Mouse (Mus musculus) liver, embryonic 14.5 days (tissue): ENCODE results near the gene Zc3h14.

Source experiments
- CTCF ChIP-seq: IDR thresholded peaks from 2 replicates; pipeline ENCODE4 v1.5.1; 2016; ENCODE audit warnings: antibody characterized with exemption, low read depth, control low read depth
- EP300 ChIP-seq: IDR thresholded peaks from 2 replicates; pipeline ENCODE4 v1.6.1; 2016; ENCODE audit warnings: antibody characterized with exemption, low read depth

DNA sequence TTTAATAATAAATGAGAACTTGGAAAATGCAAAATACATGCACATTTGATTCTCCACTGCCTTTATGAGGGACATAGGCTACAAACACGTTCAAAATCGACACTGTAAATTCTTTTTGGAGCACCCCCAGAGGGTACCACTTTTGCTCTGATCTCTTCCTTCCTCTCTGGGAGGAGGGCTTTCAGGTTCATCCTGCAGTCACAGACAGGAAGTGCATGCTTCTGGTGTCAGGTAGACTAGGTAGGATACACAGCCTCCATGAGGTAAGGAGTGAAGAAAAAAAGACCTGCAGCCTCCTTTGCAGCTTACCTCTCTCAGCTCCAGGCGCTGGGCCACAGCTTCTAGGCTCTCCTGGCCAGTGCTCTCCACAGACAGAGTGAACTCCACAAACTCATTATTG is 13.6 kb upstream of the Zc3h14 start:
- TF ChIP-seq CTCF (no peak), EP300 (no peak)
